Mouse (Mus musculus) G1E (cell line): Measurements from ENCODE around the gene Cadm4. TPM values are rescaled to one million over a fixed set of nuclear protein-coding genes. Genes with fewer than 3 reads are reported as not detected.
A peak's percentile ranks its signal among the peaks of the same experiment; 100 is the strongest.

Experiments
- ATAC-seq: 2 replicates; pipeline ENCODE4 v1.8.0; 2016; ENCODE audit warnings: mild to moderate bottlenecking; ENCODE audit not compliant: insufficient number of reproducible peaks, poor library complexity, low FRiP score, severe bottlenecking; ENCODE audit errors: extremely low read depth
- DNase-seq: peaks from one replicate; pipeline ENCODE4 v3.0.0; 2012; ENCODE audit warnings: low spot score
- H3K27me3 ChIP-seq: 2 replicates; pipeline ENCODE4 v1.6.1; 2012; ENCODE audit warnings: mild to moderate bottlenecking, low read length, inconsistent platforms; ENCODE audit not compliant: insufficient read depth
- H3K36me3 ChIP-seq: replicated peaks from 2 replicates; pipeline ENCODE3; 2012; ENCODE audit warnings: mild to moderate bottlenecking, inconsistent platforms
- H3K4me1 ChIP-seq: 2 replicates; pipeline ENCODE4 v1.6.1; 2012; ENCODE audit warnings: low read depth, low read length, inconsistent platforms, mixed read lengths; ENCODE audit not compliant: insufficient read depth
- H3K4me3 ChIP-seq: 2 replicates; pipeline ENCODE4 v1.5.1; 2012; ENCODE audit warnings: low read depth, mild to moderate bottlenecking, inconsistent platforms, low read length, moderate library complexity, mixed read lengths
- H3K9me3 ChIP-seq: replicated peaks from 2 replicates; pipeline ENCODE4 v1.6.1; 2012; ENCODE audit warnings: inconsistent platforms
- CTCF ChIP-seq: IDR thresholded peaks from 2 replicates; pipeline ENCODE4 v1.5.1; 2012; ENCODE audit warnings: low read depth, low read length, inconsistent platforms, mixed read lengths
- GATA1 ChIP-seq: IDR thresholded peaks from 2 replicates; pipeline ENCODE4 v1.6.1; 2012; ENCODE audit warnings: borderline replicate concordance, low read length, inconsistent platforms, mixed read lengths
- GATA2 ChIP-seq: IDR thresholded peaks from 2 replicates; pipeline ENCODE4 v1.6.1; 2012; ENCODE audit warnings: low read depth, low read length, inconsistent platforms, borderline replicate concordance
- POLR2AphosphoS5 ChIP-seq: IDR thresholded peaks from 2 replicates; pipeline ENCODE4 v1.6.1; 2012; ENCODE audit warnings: low read depth, low read length, inconsistent platforms; ENCODE audit not compliant: insufficient replicate concordance
- TAL1 ChIP-seq: conservative IDR thresholded peaks from 2 replicates; pipeline ENCODE4 v1.6.1; 2012; ENCODE audit warnings: low read depth, low read length, inconsistent platforms, mixed read lengths
- polyA plus RNA-seq: library from polyadenylated mRNA; stranded (reverse); fragments of >175 nt; gene quantifications from 2 replicates; pipeline ENCODE4 v1.2.3, GENCODE M21; 2012
- total RNA-seq, 2 experiments: library from RNA; stranded (forward) in 1 of 2; stranded (reverse) in 1 of 2; fragments of 200-1000 nt in 1 of 2; fragments of >200 nt in 1 of 2; fragmentation: Nextera tagmentation in 1 of 2; gene quantifications; 2 replicates each; pipeline ENCODE4 v1.2.3; 2014 to 2017

The Cadm4 gene
- total and polyA plus RNA-seq, 3 experiments = 0.16 TPM; not detected in 2

DNA sequence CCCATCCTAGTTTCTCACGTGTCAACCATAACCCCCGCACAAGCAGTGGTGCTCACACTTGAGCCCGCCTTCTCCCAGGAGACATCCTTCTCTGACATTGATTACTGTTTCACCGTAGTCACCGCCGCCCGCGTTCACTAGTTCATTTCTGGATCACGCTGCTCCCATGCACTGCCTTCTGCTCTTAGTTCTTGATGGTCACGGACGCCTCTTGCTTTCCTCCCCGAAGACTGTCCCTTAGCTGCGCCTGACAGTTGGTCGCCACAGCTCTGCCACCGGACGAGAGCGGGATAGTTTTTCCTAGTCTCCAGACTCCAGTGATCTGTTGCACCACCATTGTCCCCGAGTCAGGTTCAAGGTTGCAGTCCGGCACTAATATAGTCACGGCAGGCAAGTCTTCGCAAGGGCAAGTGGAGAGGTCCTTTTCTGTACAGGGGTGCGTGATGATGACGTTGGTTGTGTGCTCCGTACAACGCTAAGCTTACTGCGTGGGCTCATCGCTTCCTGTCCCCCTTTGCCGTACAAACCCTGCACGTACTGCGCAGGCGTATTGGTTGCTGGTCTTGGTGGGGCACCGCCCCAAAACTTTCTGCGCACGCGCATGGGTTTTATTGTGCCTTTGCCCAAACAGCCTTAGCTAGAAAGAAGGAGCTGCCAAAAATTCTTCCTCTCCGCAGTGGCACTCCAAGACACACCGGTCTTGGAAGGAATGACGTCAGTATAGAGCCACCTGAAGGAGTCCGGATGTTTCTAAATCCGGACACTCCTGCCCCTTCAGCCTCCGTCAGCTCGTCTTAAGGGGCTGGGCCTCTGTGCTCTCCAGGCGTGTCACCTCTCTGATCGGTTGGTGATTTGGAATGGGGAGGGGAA, 48.5 kb downstream of the Cadm4 start, which contains the start of gene Irgq:
Irgq (plus strand) TSS at position 628 of the 870 bp plus-strand sequence.
- DNase-seq (peak; percentile 90), ATAC-seq (peak; percentile 98)
- no peak for TF ChIP-seq GATA2
- 0 out of 2 replicates have a peak, but pooled peaks have one; percentile 56 for TF ChIP-seq POLR2AphosphoS5
- no peak for TF ChIP-seq GATA1
- TF ChIP-seq CTCF = no peak
- Histone ChIP-seq H3K9me3 (no peaks in the 10 kb centered on the region), H3K4me3 (peak within 1 kb of the TSS; percentile 74), H3K4me1 (peaks cover 32% of the 10 kb centered on the region), H3K27me3 (peaks cover 3% of the 10 kb centered on the region; the same call in 1 of the 2 replicates), H3K36me3 (peaks cover 43% of the 10 kb centered on the region)

DNA sequence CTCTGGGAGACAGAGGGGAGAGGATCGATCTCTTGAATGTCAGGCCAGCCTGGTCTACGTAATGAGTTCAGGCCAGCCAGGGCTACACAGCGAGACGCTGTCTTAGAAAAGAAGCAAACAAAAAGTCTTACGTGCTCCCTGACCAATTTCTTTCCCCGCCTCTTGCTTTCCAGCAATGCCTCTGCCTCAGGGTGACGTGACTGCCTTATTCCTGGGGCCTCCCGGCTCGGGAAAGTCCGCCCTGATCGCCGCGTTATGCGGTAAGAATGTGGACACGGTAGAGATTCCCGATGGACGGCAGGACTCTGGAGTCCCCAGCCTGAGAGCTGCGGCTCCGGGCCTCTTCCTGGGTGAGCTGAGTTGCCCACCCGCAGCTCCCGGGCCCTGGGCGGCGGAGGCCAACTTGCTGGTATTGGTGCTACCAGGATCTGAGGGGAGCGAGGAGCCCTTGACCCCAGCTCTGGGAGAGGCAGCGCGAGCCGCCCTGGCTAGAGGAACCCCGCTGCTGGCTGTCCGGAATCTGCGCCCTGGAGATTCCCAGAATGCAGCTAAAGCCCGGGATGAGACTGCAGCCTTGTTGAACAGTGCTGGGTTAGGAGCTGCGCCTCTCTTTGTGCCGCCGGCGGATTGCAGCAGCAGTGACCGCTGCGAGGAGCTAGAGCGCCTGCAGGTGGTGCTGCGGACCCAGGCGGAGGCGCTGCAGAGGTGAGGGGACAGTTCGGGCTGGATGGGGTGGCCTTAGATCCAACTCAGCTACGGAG, 49.6 kb downstream of the Cadm4 start:
- H3K4me3 ChIP-seq = peak overlapping the region; percentile 74
- ATAC-seq = no peak

GRCm38 (mm10) chr7:24533031-24533571, 51.3 kb downstream of the Cadm4 start:
- H3K9me3 ChIP-seq = no peaks in the 10 kb centered on the region
- no peak overlapping the region for H3K4me3 ChIP-seq
- TF ChIP-seq CTCF = no peak
- ATAC-seq (no peak), DNase-seq (no peak)
- H3K36me3 ChIP-seq = peaks cover 54% of the 10 kb centered on the region
- no peaks in the 10 kb centered on the region for H3K27me3 ChIP-seq
- peaks cover 27% of the 10 kb centered on the region for H3K4me1 ChIP-seq

More for the DNA sequence above, 49.6 kb downstream of the Cadm4 start:
- Histone ChIP-seq H3K4me1 (peaks cover 32% of the 10 kb centered on the region), H3K27me3 (peaks cover 3% of the 10 kb centered on the region; the same call in 1 of the 2 replicates), H3K9me3 (no peaks in the 10 kb centered on the region), H3K36me3 (peaks cover 54% of the 10 kb centered on the region)
- DNase-seq = no peak
- no peak for TF ChIP-seq POLR2AphosphoS5
- no peak for TF ChIP-seq GATA1
- TF ChIP-seq GATA2 = no peak
- TF ChIP-seq TAL1 = no peak
- TF ChIP-seq CTCF = no peak

GRCm38 (mm10) chr7:24533806-24534205, 52.0 kb downstream of the Cadm4 start:
- TF ChIP-seq CTCF = no peak
- no peak for TF ChIP-seq TAL1
- no peak for TF ChIP-seq POLR2AphosphoS5
- no peak for TF ChIP-seq GATA1
- no peak for TF ChIP-seq GATA2
- no peak for DNase-seq
- Histone ChIP-seq H3K4me1 (peaks cover 26% of the 10 kb centered on the region), H3K4me3 (no peak overlapping the region), H3K36me3 (peaks cover 52% of the 10 kb centered on the region), H3K9me3 (no peaks in the 10 kb centered on the region), H3K27me3 (no peaks in the 10 kb centered on the region)
- ATAC-seq = no peak

- ATAC-seq (no peak), DNase-seq (no peak)
- peaks cover 51% of the 10 kb centered on the region for H3K36me3 ChIP-seq
- no peak overlapping the region for H3K4me3 ChIP-seq
- H3K27me3 ChIP-seq = no peaks in the 10 kb centered on the region
- H3K9me3 ChIP-seq = no peaks in the 10 kb centered on the region
- TF ChIP-seq POLR2AphosphoS5 = no peak
- TF ChIP-seq GATA2 = no peak
- no peak for TF ChIP-seq CTCF
- TF ChIP-seq GATA1 = no peak
- TF ChIP-seq TAL1 = no peak
- H3K4me1 ChIP-seq = peaks cover 22% of the 10 kb centered on the region
Measured at GRCm38 (mm10) chr7:24534301-24534700, 52.5 kb downstream of the Cadm4 start.

DNA sequence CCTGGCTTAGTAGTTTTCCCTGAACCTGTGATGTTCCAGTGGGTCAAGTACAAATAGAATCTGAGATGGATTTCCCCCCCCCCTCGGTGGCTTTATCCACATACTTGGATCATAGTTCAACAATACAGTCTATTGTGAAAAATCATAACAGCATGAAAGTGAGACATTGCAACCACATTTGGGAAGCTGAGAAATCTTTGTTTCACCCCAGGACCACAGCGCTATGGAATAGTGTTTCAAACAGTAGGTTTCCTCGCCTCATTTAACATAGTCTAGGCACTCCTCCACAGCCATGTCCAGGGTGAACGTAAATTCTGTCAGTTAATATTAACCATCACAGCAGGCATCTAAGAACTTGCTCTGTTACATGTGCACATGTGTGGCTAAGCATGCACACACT, 55.3 kb downstream of the Cadm4 start:
- Histone ChIP-seq H3K27me3 (peaks cover 12% of the 10 kb centered on the region), H3K36me3 (peaks cover 42% of the 10 kb centered on the region), H3K9me3 (no peaks in the 10 kb centered on the region), H3K4me3 (no peak overlapping the region), H3K4me1 (peaks cover 3% of the 10 kb centered on the region; the same call in 1 of the 2 replicates)
- no peak for TF ChIP-seq GATA1
- TF ChIP-seq GATA2 = no peak
- TF ChIP-seq TAL1 = no peak
- TF ChIP-seq CTCF = no peak
- no peak for TF ChIP-seq POLR2AphosphoS5
- ATAC-seq = no peak
- DNase-seq = no peak
